Mouse (Mus musculus): ENCODE results near the gene Pank2. TPM values are rescaled to one million over a fixed set of nuclear protein-coding genes. Genes with fewer than 3 reads are reported as not detected.
"Not testable (repeated sequence)": the region's sequence is repeated elsewhere in the genome, so short reads cannot be mapped to it uniquely, and the experiment has no call there.

The Pank2 gene
- polyA plus RNA-seq, 1 experiment from 2014 or later = 49.3 TPM

- H3K9ac ChIP-seq (ENCODE audit: low read depth, low read length); H3K9me3 ChIP-seq (ENCODE audit: control insufficient read depth, low read length); H3K4me3 ChIP-seq (ENCODE audit: low read length); H3K27ac ChIP-seq (ENCODE audit: low read depth, low read length); H3K27me3 ChIP-seq (ENCODE audit: control insufficient read depth, insufficient read depth, low read length); H3K36me3 ChIP-seq (ENCODE audit: control insufficient read depth, insufficient read depth, low read length); H3K4me2 ChIP-seq (replicated peaks; ENCODE audit: low read depth, low read length); ATAC-seq (ENCODE audit: low FRiP score, low TSS enrichment); H3K4me1 ChIP-seq (ENCODE audit: control insufficient read depth, insufficient read depth, low read length): not testable (repeated sequence)
- 67% methylated on average over 2 of the region's 2 CpGs for WGBS
Observed at GRCm38 (mm10) chr2:131226669-131227068, 35.6 kb upstream of the Pank2 start.

GRCm38 (mm10) chr2:131227243-131227642, 35.1 kb upstream of the Pank2 start:
- H3K27me3 ChIP-seq (ENCODE audit: control insufficient read depth, insufficient read depth, low read length) = no peaks in the 10 kb centered on the region
- H3K9ac ChIP-seq (ENCODE audit: low read depth, low read length) = no peak overlapping the region
- ATAC-seq (ENCODE audit: low FRiP score, low TSS enrichment) = no peak
- 96% methylated on average over 3 of the region's 3 CpGs for WGBS
- no peak overlapping the region for H3K4me2 ChIP-seq (replicated peaks; ENCODE audit: low read depth, low read length)
- H3K36me3 ChIP-seq (ENCODE audit: control insufficient read depth, insufficient read depth, low read length) = no peaks in the 10 kb centered on the region
- no peak overlapping the region for H3K27ac ChIP-seq (ENCODE audit: low read depth, low read length)
- no peaks in the 10 kb centered on the region for H3K4me1 ChIP-seq (ENCODE audit: control insufficient read depth, insufficient read depth, low read length)
- H3K4me3 ChIP-seq (ENCODE audit: low read length) = no peak overlapping the region
- H3K9me3 ChIP-seq (ENCODE audit: control insufficient read depth, low read length) = no peaks in the 10 kb centered on the region

GRCm38 (mm10) chr2:131232558-131232957, 29.7 kb upstream of the Pank2 start:
- Histone ChIP-seq H3K27ac (ENCODE audit: low read depth, low read length) (no peak overlapping the region), H3K36me3 (ENCODE audit: control insufficient read depth, insufficient read depth, low read length) (no peaks in the 10 kb centered on the region), H3K4me3 (ENCODE audit: low read length) (no peak overlapping the region), H3K27me3 (ENCODE audit: control insufficient read depth, insufficient read depth, low read length) (no peaks in the 10 kb centered on the region), H3K4me1 (ENCODE audit: control insufficient read depth, insufficient read depth, low read length) (peaks cover 20% of the 10 kb centered on the region), H3K4me2 (replicated peaks; ENCODE audit: low read depth, low read length) (no peak overlapping the region), H3K9ac (ENCODE audit: low read depth, low read length) (no peak overlapping the region), H3K9me3 (ENCODE audit: control insufficient read depth, low read length) (no peaks in the 10 kb centered on the region)
- WGBS = 74% methylated on average over 2 of the region's 2 CpGs
- no peak for ATAC-seq (ENCODE audit: low FRiP score, low TSS enrichment)

- WGBS = 8% methylated on average over 29 of the region's 29 CpGs
- Histone ChIP-seq H3K27me3 (ENCODE audit: control insufficient read depth, insufficient read depth, low read length) (no peaks in the 10 kb centered on the region), H3K4me1 (ENCODE audit: control insufficient read depth, insufficient read depth, low read length) (peaks cover 20% of the 10 kb centered on the region), H3K4me3 (ENCODE audit: low read length) (peak within 1 kb of the TSS; percentile 67), H3K4me2 (replicated peaks; ENCODE audit: low read depth, low read length) (peak within 1 kb of the TSS; percentile 87), H3K27ac (ENCODE audit: low read depth, low read length) (peak within 1 kb of the TSS; percentile 80), H3K36me3 (ENCODE audit: control insufficient read depth, insufficient read depth, low read length) (no peaks in the 10 kb centered on the region), H3K9me3 (ENCODE audit: control insufficient read depth, low read length) (no peaks in the 10 kb centered on the region), H3K9ac (ENCODE audit: low read depth, low read length) (peak within 1 kb of the TSS; percentile 72)
- ATAC-seq (ENCODE audit: low FRiP score, low TSS enrichment) = peak; percentile 100
Observed at GRCm38 (mm10) chr2:131233307-131234126, 28.8 kb upstream of the Pank2 start, which contains the start of gene Mavs. TSS of gene Mavs (plus strand) at chr2:131234063.

GRCm38 (mm10) chr2:131234127-131234650, 28.1 kb upstream of the Pank2 start:
- peak overlapping the region; percentile 87 for H3K4me2 ChIP-seq (replicated peaks; ENCODE audit: low read depth, low read length)
- ATAC-seq (ENCODE audit: low FRiP score, low TSS enrichment) = peak; percentile 26

GRCm38 (mm10) chr2:131234970-131235635, 27.2 kb upstream of the Pank2 start:
- ATAC-seq (ENCODE audit: low FRiP score, low TSS enrichment) = no peak

More at GRCm38 (mm10) chr2:131234127-131234650, 28.1 kb upstream of the Pank2 start:
- 6% methylated on average over 28 of the region's 28 CpGs for WGBS
- no peaks in the 10 kb centered on the region for H3K27me3 ChIP-seq (ENCODE audit: control insufficient read depth, insufficient read depth, low read length)
- peaks cover 20% of the 10 kb centered on the region for H3K4me1 ChIP-seq (ENCODE audit: control insufficient read depth, insufficient read depth, low read length)
- peak overlapping the region; percentile 72 for H3K9ac ChIP-seq (ENCODE audit: low read depth, low read length)
- peak overlapping the region; percentile 67 for H3K4me3 ChIP-seq (ENCODE audit: low read length)
- H3K9me3 ChIP-seq (ENCODE audit: control insufficient read depth, low read length) = no peaks in the 10 kb centered on the region
- H3K27ac ChIP-seq (ENCODE audit: low read depth, low read length) = peak overlapping the region; percentile 80
- peaks cover 6% of the 10 kb centered on the region for H3K36me3 ChIP-seq (ENCODE audit: control insufficient read depth, insufficient read depth, low read length)

GRCm38 (mm10) chr2:131242180-131242579, 20.1 kb upstream of the Pank2 start:
- no peak overlapping the region for H3K9ac ChIP-seq (ENCODE audit: low read depth, low read length)
- no peaks in the 10 kb centered on the region for H3K27me3 ChIP-seq (ENCODE audit: control insufficient read depth, insufficient read depth, low read length)
- no peak overlapping the region for H3K4me3 ChIP-seq (ENCODE audit: low read length)
- peaks cover 73% of the 10 kb centered on the region for H3K36me3 ChIP-seq (ENCODE audit: control insufficient read depth, insufficient read depth, low read length)
- H3K4me2 ChIP-seq (replicated peaks; ENCODE audit: low read depth, low read length) = no peak overlapping the region
- no peak overlapping the region for H3K27ac ChIP-seq (ENCODE audit: low read depth, low read length)
- no peaks in the 10 kb centered on the region for H3K9me3 ChIP-seq (ENCODE audit: control insufficient read depth, low read length)
- no peaks in the 10 kb centered on the region for H3K4me1 ChIP-seq (ENCODE audit: control insufficient read depth, insufficient read depth, low read length)
- ATAC-seq (ENCODE audit: low FRiP score, low TSS enrichment) = no peak

More at GRCm38 (mm10) chr2:131234970-131235635, 27.2 kb upstream of the Pank2 start:
- Histone ChIP-seq H3K9ac (ENCODE audit: low read depth, low read length) (0 out of 2 replicates have a peak overlapping the region, but pooled peaks have one; percentile 72), H3K4me2 (replicated peaks; ENCODE audit: low read depth, low read length) (peak overlapping the region; percentile 87), H3K27ac (ENCODE audit: low read depth, low read length) (peak overlapping the region; percentile 80; the same call in 1 of the 2 replicates), H3K27me3 (ENCODE audit: control insufficient read depth, insufficient read depth, low read length) (no peaks in the 10 kb centered on the region), H3K9me3 (ENCODE audit: control insufficient read depth, low read length) (no peaks in the 10 kb centered on the region), H3K4me1 (ENCODE audit: control insufficient read depth, insufficient read depth, low read length) (peaks cover 20% of the 10 kb centered on the region), H3K4me3 (ENCODE audit: low read length) (peak overlapping the region; percentile 67), H3K36me3 (ENCODE audit: control insufficient read depth, insufficient read depth, low read length) (peaks cover 11% of the 10 kb centered on the region)
- WGBS = 48% methylated on average over 7 of the region's 7 CpGs

- no peak overlapping the region for H3K9ac ChIP-seq (ENCODE audit: low read depth, low read length)
- no peak for ATAC-seq (ENCODE audit: low FRiP score, low TSS enrichment)
- no peaks in the 10 kb centered on the region for H3K9me3 ChIP-seq (ENCODE audit: control insufficient read depth, low read length)
- no peak overlapping the region for H3K27ac ChIP-seq (ENCODE audit: low read depth, low read length)
- H3K4me1 ChIP-seq (ENCODE audit: control insufficient read depth, insufficient read depth, low read length) = no peaks in the 10 kb centered on the region
- no peak overlapping the region for H3K4me3 ChIP-seq (ENCODE audit: low read length)
- 77% methylated on average over 7 of the region's 7 CpGs for WGBS
- H3K27me3 ChIP-seq (ENCODE audit: control insufficient read depth, insufficient read depth, low read length) = no peaks in the 10 kb centered on the region
- H3K4me2 ChIP-seq (replicated peaks; ENCODE audit: low read depth, low read length) = no peak overlapping the region
- H3K36me3 ChIP-seq (ENCODE audit: control insufficient read depth, insufficient read depth, low read length) = peaks cover 81% of the 10 kb centered on the region
Observed at GRCm38 (mm10) chr2:131242929-131243328, 19.4 kb upstream of the Pank2 start.
